Mouse (Mus musculus) CH12.LX (cell line): ENCODE results near the gene Fam71d. TPM values are rescaled to one million over a fixed set of nuclear protein-coding genes. Genes with fewer than 3 reads are reported as not detected.

ENCODE experiments used
- DNase-seq: peaks from one replicate; pipeline ENCODE4 v3.0.0-alpha.2; 2013; ENCODE audit errors: extremely low read depth
- H3K27ac ChIP-seq: 2 replicates; pipeline ENCODE4 v1.5.1; 2012; ENCODE audit warnings: low read depth, mild to moderate bottlenecking, control low read depth, moderate library complexity; ENCODE audit not compliant: insufficient read depth
- H3K27me3 ChIP-seq: replicated peaks from 2 replicates; pipeline ENCODE3; 2012; ENCODE audit warnings: inconsistent platforms
- H3K36me3 ChIP-seq, 2 experiments: replicated peaks in 1 of 2; 2 replicates each; pipeline versions ENCODE3 to v1.6.1; 2012; ENCODE audit warnings: inconsistent platforms in 1 of 2, low read length in 1 of 2, mild to moderate bottlenecking in 1 of 2, mixed read lengths in 1 of 2, moderate library complexity in 1 of 2; ENCODE audit not compliant: control insufficient read depth in 1 of 2, insufficient read depth in 1 of 2
- H3K4me1 ChIP-seq, 2 experiments: 2 replicates each; pipeline ENCODE4 v1.6.1; 2012; ENCODE audit warnings: inconsistent platforms in 1 of 2, moderate library complexity in 1 of 2; ENCODE audit not compliant: insufficient read depth in 2 of 2, control insufficient read depth in 1 of 2
- H3K4me2 ChIP-seq: 2 replicates; pipeline ENCODE4 v1.6.1; 2012; ENCODE audit warnings: low read depth, mild to moderate bottlenecking, control low read depth; ENCODE audit not compliant: poor library complexity, insufficient read depth, severe bottlenecking
- H3K4me3 ChIP-seq, 3 experiments: fragments of 150-350 bp in 1 of 3; sonication (generic) in 1 of 3; replicated peaks in 1 of 3; 2 replicates each; pipeline versions ENCODE3 to v1.5.1; 2011 to 2012; ENCODE audit warnings: low read depth in 2 of 3, low read length in 2 of 3, mild to moderate bottlenecking in 2 of 3, moderate library complexity in 2 of 3, control low read depth in 1 of 3, improper control_type of control experiment in 1 of 3, inconsistent platforms in 1 of 3, mixed read lengths in 1 of 3; ENCODE audit not compliant: poor library complexity in 1 of 3
- H3K79me2 ChIP-seq: replicated peaks from 2 replicates; pipeline ENCODE4 v1.6.1; 2012; ENCODE audit warnings: mild to moderate bottlenecking, moderate library complexity; ENCODE audit not compliant: control insufficient read depth, poor library complexity, insufficient read depth, severe bottlenecking; ENCODE audit errors: extremely low read depth
- H3K9ac ChIP-seq: 2 replicates; pipeline ENCODE4 v1.6.1; 2012; ENCODE audit warnings: low read depth, mild to moderate bottlenecking, control low read depth, moderate library complexity; ENCODE audit not compliant: insufficient read depth
- H3K9me3 ChIP-seq: replicated peaks from 2 replicates; pipeline ENCODE3; 2012; ENCODE audit warnings: low read length, inconsistent platforms, mixed read lengths
- BHLHE40 ChIP-seq: IDR thresholded peaks from 2 replicates; pipeline ENCODE4 v1.6.1; 2011; ENCODE audit warnings: mild to moderate bottlenecking, low read depth, low read length, improper control_type of control experiment
- CHD2 ChIP-seq: IDR thresholded peaks from 2 replicates; pipeline ENCODE4 v1.6.1; 2011; ENCODE audit warnings: low read length, improper control_type of control experiment
- CTCF ChIP-seq, 2 experiments: IDR thresholded peaks in 1 of 2; conservative IDR thresholded peaks in 1 of 2; 2 replicates each; pipeline ENCODE4 v1.5.1; 2011 to 2012; ENCODE audit warnings: low read depth in 2 of 2, low read length in 2 of 2, improper control_type of control experiment in 1 of 2, inconsistent platforms in 1 of 2, mild to moderate bottlenecking in 1 of 2, moderate library complexity in 1 of 2
- E2F4 ChIP-seq: IDR thresholded peaks from 2 replicates; pipeline ENCODE4 v1.6.1; 2011; ENCODE audit warnings: low read depth, low read length, improper control_type of control experiment; ENCODE audit not compliant: insufficient replicate concordance
- EP300 ChIP-seq: IDR thresholded peaks from 2 replicates; pipeline ENCODE4 v1.6.1; 2011; ENCODE audit warnings: low read length, improper control_type of control experiment
- GABPA ChIP-seq: IDR thresholded peaks from 2 replicates; pipeline ENCODE4 v1.6.1; 2012; ENCODE audit warnings: low read depth, low read length, improper control_type of control experiment, inconsistent platforms; ENCODE audit not compliant: insufficient replicate concordance
- HCFC1 ChIP-seq: IDR thresholded peaks from 2 replicates; pipeline ENCODE4 v1.6.1; 2012; ENCODE audit warnings: low read depth, mild to moderate bottlenecking, inconsistent platforms, low read length, improper control_type of control experiment
- IRF4 ChIP-seq: IDR thresholded peaks from 2 replicates; pipeline ENCODE4 v1.6.1; 2014; ENCODE audit warnings: low read depth, mild to moderate bottlenecking, inconsistent platforms, low read length, improper control_type of control experiment
- JUN ChIP-seq: IDR thresholded peaks from 2 replicates; pipeline ENCODE4 v1.6.1; 2011; ENCODE audit warnings: low read depth, mild to moderate bottlenecking, low read length, improper control_type of control experiment, moderate library complexity; ENCODE audit not compliant: insufficient read depth
- JUND ChIP-seq: conservative IDR thresholded peaks from 2 replicates; pipeline ENCODE4 v1.6.1; 2011; ENCODE audit warnings: low read depth, low read length, improper control_type of control experiment
- MAFK ChIP-seq: IDR thresholded peaks from 2 replicates; pipeline ENCODE4 v1.6.1; 2011; ENCODE audit warnings: low read length, improper control_type of control experiment; ENCODE audit not compliant: insufficient replicate concordance
- MAX ChIP-seq: IDR thresholded peaks from 2 replicates; pipeline ENCODE4 v1.6.1; 2011; ENCODE audit warnings: low read length, improper control_type of control experiment
- MAZ ChIP-seq: IDR thresholded peaks from 2 replicates; pipeline ENCODE4 v1.6.1; 2012; ENCODE audit warnings: low read depth, mild to moderate bottlenecking, inconsistent platforms, low read length, improper control_type of control experiment, moderate library complexity
- MEF2A ChIP-seq: IDR thresholded peaks from 2 replicates; pipeline ENCODE4 v1.6.1; 2014; ENCODE audit warnings: low read depth, mild to moderate bottlenecking, inconsistent platforms, low read length, improper control_type of control experiment, borderline replicate concordance
- MXI1 ChIP-seq: IDR thresholded peaks from 2 replicates; pipeline ENCODE4 v1.6.1; 2011; ENCODE audit warnings: mild to moderate bottlenecking, low read depth, low read length, improper control_type of control experiment
- MYC ChIP-seq: IDR thresholded peaks from 2 replicates; pipeline ENCODE4 v1.6.1; 2011; ENCODE audit warnings: low read depth, mild to moderate bottlenecking, improper control_type of control experiment, low read length
- NELFE ChIP-seq: IDR thresholded peaks from 2 replicates; pipeline ENCODE4 v1.6.1; 2011; ENCODE audit warnings: low read depth, low read length, improper control_type of control experiment
- NRF1 ChIP-seq: IDR thresholded peaks from 2 replicates; pipeline ENCODE4 v1.6.1; 2014; ENCODE audit warnings: low read depth, mild to moderate bottlenecking, inconsistent platforms, low read length, improper control_type of control experiment, moderate library complexity
- POLR2A ChIP-seq: IDR thresholded peaks from 2 replicates; pipeline ENCODE4 v1.6.1; 2011; ENCODE audit warnings: low read depth, mild to moderate bottlenecking, improper control_type of control experiment, low read length
- RAD21 ChIP-seq: IDR thresholded peaks from 2 replicates; pipeline ENCODE4 v1.6.1; 2011; ENCODE audit warnings: low read depth, mild to moderate bottlenecking, low read length, improper control_type of control experiment, moderate library complexity
- SIN3A ChIP-seq: IDR thresholded peaks from 2 replicates; pipeline ENCODE4 v1.6.1; 2012; ENCODE audit warnings: low read length, improper control_type of control experiment, inconsistent platforms
- TBP ChIP-seq: conservative IDR thresholded peaks from 2 replicates; pipeline ENCODE4 v1.6.1; 2011; ENCODE audit warnings: low read depth, low read length, improper control_type of control experiment
- ZC3H11A ChIP-seq: IDR thresholded peaks from 2 replicates; pipeline ENCODE4 v1.6.1; 2012; ENCODE audit warnings: low read depth, mild to moderate bottlenecking, inconsistent platforms, low read length, improper control_type of control experiment
- ZMIZ1 ChIP-seq: IDR thresholded peaks from 2 replicates; pipeline ENCODE4 v1.6.1; 2012; ENCODE audit warnings: low read depth, mild to moderate bottlenecking, inconsistent platforms, low read length, improper control_type of control experiment
- dilution Hi-C: fragments of 300-500 bp; cut with MboI; formaldehyde crosslinking; loops from 2 replicates; pipeline ENCODE4 v1.14.3; 2020; ENCODE audit warnings: low sequenced_read_pairs; ENCODE audit not compliant: extremely low pct_unique_long_range_greater_than_20kb, extremely low pct_ligation_motif_present
- in situ Hi-C: fragments of 300-500 bp; cut with MboI; formaldehyde crosslinking; loops from 3 replicates; pipeline ENCODE4 v1.14.3; 2019; ENCODE audit warnings: low sequenced_read_pairs, low pct_ligation_motif_present, low pct_unique_long_range_greater_than_20kb, mixed read lengths
- polyA plus RNA-seq: library from polyadenylated mRNA; unstranded; fragments of >175 nt; gene quantifications from 2 replicates; pipeline ENCODE4 v1.2.1, GENCODE M21; 2012; ENCODE audit warnings: low read depth; ENCODE audit not compliant: insufficient read length
- total RNA-seq, 2 experiments: library from RNA; depleted of rRNA; stranded (reverse); fragments of 300-350 nt in 1 of 2; fragments of >200 nt in 1 of 2; gene quantifications; 2 replicates each; pipeline ENCODE4 v1.2.3; 2012 to 2014

The Fam71d gene
- total and polyA plus RNA-seq, 3 experiments, result not detected

GRCm38 (mm10) chr12:78769031-78769713 is 77.8 kb downstream of the Fam71d start:
- TF ChIP-seq POLR2A (no peak), JUND (no peak), CTCF (conservative IDR thresholded peaks at IDR 0.05 in 1 of 2, IDR thresholded peaks at IDR 0.05 in 1 of 2; ENCODE audit: low read depth in 2 of 2, low read length in 2 of 2) (no peak), HCFC1 (no peak), RAD21 (no peak), ZMIZ1 (no peak), MYC (no peak), IRF4 (no peak), GABPA (no peak), TBP (no peak), ZC3H11A (no peak)
- dilution Hi-C loops (no loop called here), in situ Hi-C loops (no loop called here)
- Histone ChIP-seq H3K4me3 (no peak overlapping the region), H3K9ac (no peak overlapping the region), H3K36me3 (peaks cover 0 to 4% of the 10 kb centered on the region in 2 experiments), H3K27ac (no peak overlapping the region), H3K4me2 (no peak overlapping the region), H3K79me2 (no peaks in the 10 kb centered on the region; the same call in 1 of the 2 replicates), H3K27me3 (no peaks in the 10 kb centered on the region), H3K4me1 (no peaks in the 10 kb centered on the region), H3K9me3 (no peaks in the 10 kb centered on the region)
- no peak for DNase-seq

- Histone ChIP-seq H3K4me3 (no peak overlapping the region), H3K9me3 (no peaks in the 10 kb centered on the region), H3K27me3 (no peaks in the 10 kb centered on the region), H3K4me1 (no peaks in the 10 kb centered on the region), H3K79me2 (no peaks in the 10 kb centered on the region), H3K4me2 (no peak overlapping the region), H3K36me3 (peaks cover 0 to 4% of the 10 kb centered on the region in 2 experiments), H3K27ac (no peak overlapping the region), H3K9ac (no peak overlapping the region)
- in situ Hi-C loops (no loop called here), dilution Hi-C loops (no loop called here)
- TF ChIP-seq CTCF (conservative IDR thresholded peaks at IDR 0.05 in 1 of 2, IDR thresholded peaks at IDR 0.05 in 1 of 2; ENCODE audit: low read depth in 2 of 2, low read length in 2 of 2) (no peak), MAZ (no peak), E2F4 (no peak), MAX (no peak), HCFC1 (no peak), JUND (no peak), SIN3A (no peak), TBP (no peak), RAD21 (no peak), CHD2 (no peak), NRF1 (no peak), BHLHE40 (no peak), IRF4 (no peak), EP300 (no peak), NELFE (no peak), MXI1 (no peak), MAFK (no peak), MEF2A (no peak), JUN (no peak)
- no peak for DNase-seq
Measured at GRCm38 (mm10) chr12:78773211-78773610, 81.9 kb downstream of the Fam71d start.
